Comparison of ENCODE assay signal across 26 mouse cellular contexts in the genomic region with DNA sequence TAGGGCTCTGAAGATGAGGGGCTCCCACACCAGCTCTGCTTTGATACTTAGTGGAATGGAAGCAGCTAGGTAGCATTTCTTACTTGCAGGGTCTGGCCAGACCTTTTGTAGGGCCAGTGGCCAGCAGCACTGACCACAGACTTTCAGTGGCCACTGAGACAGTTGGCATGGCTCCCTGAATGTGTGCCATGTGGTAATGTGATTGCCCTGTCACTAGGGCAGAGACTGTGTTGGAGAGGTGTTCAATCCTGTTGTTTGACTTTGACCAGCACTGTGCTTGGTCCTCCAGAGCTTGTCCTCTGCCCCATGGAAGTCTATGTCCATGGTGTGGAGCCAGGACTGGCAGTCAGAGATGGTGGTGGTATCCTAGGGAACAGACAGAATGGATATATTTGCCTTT. TPM values are rescaled to one million over a fixed set of nuclear protein-coding genes. Genes with fewer than 3 reads are reported as not detected.
A peak's percentile ranks its signal among the peaks of the same experiment; 100 is the strongest.
DNase-seq lines count a peak whose midpoint lies in the region; ATAC-seq and TF ChIP-seq lines count a peak whose summit lies in the region.
"Had no signal": no experiment of that assay in that cellular context is flagged by ENCODE, and none has a peak within 500 bp of the region (broad histone marks: within the 10 kb centered on the region; RNA-seq: fewer than 3 reads in every experiment).

No protein-coding gene starts in this region.

- H3K4me1 ChIP-seq in forebrain, embryonic 12.5 days: no peaks in the 10 kb centered on the region
- H3K4me1 ChIP-seq: embryonic facial prominence, embryonic 12.5 days; heart, embryonic 10.5 days had no signal

- H3K9ac ChIP-seq in forebrain, embryonic 12.5 days: no peak overlapping the region
- H3K9ac ChIP-seq: embryonic facial prominence, embryonic 12.5 days; hindbrain, embryonic 14.5 days; liver, embryonic 15.5 days had no signal

- DNase-seq in gastrocnemius, adult 2 months: peak; percentile 62
- no peak for DNase-seq in gastrocnemius, postnatal 25 days
- peak; percentile 57 to 78 for DNase-seq in kidney, postnatal 25 days
- no peak for DNase-seq in kidney, postnatal 10 days
- peak; percentile 35 for DNase-seq in adrenal gland, postnatal 25 days
- peak; percentile 31 to 67 for DNase-seq in cerebellum, postnatal 25 days
- DNase-seq in lung, postnatal 25 days (ENCODE audit: low spot score): no peak
- DNase-seq: heart, postnatal 14 days; midbrain, embryonic 14.5 days; retina, postnatal 1 day; right cerebral cortex, postnatal 4 days; thymus, postnatal 14 days had no signal

- no peak overlapping the region for H3K27ac ChIP-seq in gastrocnemius, adult 2 months
- no peak overlapping the region for H3K27ac ChIP-seq in forebrain, embryonic 12.5 days
- H3K27ac ChIP-seq: embryonic facial prominence, embryonic 12.5 days; heart, embryonic 10.5 days; hindbrain, embryonic 14.5 days; liver, embryonic 15.5 days had no signal

- no peak overlapping the region for H3K4me2 ChIP-seq in forebrain, embryonic 12.5 days
- H3K4me2 ChIP-seq: embryonic facial prominence, embryonic 12.5 days; hindbrain, embryonic 14.5 days; liver, embryonic 15.5 days had no signal

- no peaks in the 10 kb centered on the region for H3K9me3 ChIP-seq in forebrain, embryonic 12.5 days
- H3K9me3 ChIP-seq: embryonic facial prominence, embryonic 12.5 days; G1E; heart, embryonic 10.5 days; liver, embryonic 15.5 days had no signal

- H3K4me3 ChIP-seq in gastrocnemius, adult 2 months: no peak overlapping the region
- H3K4me3 ChIP-seq in forebrain, embryonic 12.5 days (replicated peaks): no peak overlapping the region
- H3K4me3 ChIP-seq: embryonic facial prominence, embryonic 12.5 days; heart, embryonic 10.5 days; liver, embryonic 15.5 days; myocyte had no signal

- TF ChIP-seq CTCF in gastrocnemius, adult 2 months (IDR thresholded peaks at IDR 0.05): no peak

- intact Hi-C loops in gastrocnemius, adult 2 months (cut with DNase I): no loop called here

- no peaks in the 10 kb centered on the region for H3K27me3 ChIP-seq in forebrain, embryonic 12.5 days
- H3K27me3 ChIP-seq: embryonic facial prominence, embryonic 12.5 days; liver, embryonic 15.5 days had no signal

- H3K36me3 ChIP-seq in forebrain, embryonic 12.5 days (replicated peaks): peaks cover 12% of the 10 kb centered on the region

- ATAC-seq in forebrain, embryonic 12.5 days (ENCODE audit: low FRiP score): no peak
- ATAC-seq: forebrain, embryonic 16.5 days; intestine, embryonic 16.5 days; lung, postnatal 0 days had no signal

RNA-seq across cellular contexts. Expression of gene Tsc1, which starts 9.5 kb away (rescaled TPM):
- total RNA-seq in gastrocnemius, adult 2 months (2021): 10 to 100 TPM; 42.5 to 45.9 TPM
- 10 to 100 TPM; 26.9 to 32.5 TPM for total RNA-seq in gastrocnemius, postnatal 25 days (2021)
- total RNA-seq in adrenal gland, postnatal 25 days (2021): 22.3 and 22.8 TPM in 2 replicates
- polyA plus RNA-seq in forebrain, embryonic 12.5 days (2016; fragmentation: Nextera tagmentation; extraction: Ambion mirVana): 27.7 and 31.7 TPM in 2 replicates

RNA-seq across cellular contexts. Expression of gene Gfi1b, which starts 28.7 kb away (rescaled TPM):
- total RNA-seq in gastrocnemius, adult 2 months (2021): not detected
- total RNA-seq in gastrocnemius, postnatal 25 days (2021): not detected
- not detected in 2 replicates for total RNA-seq in adrenal gland, postnatal 25 days (2021)
- polyA plus RNA-seq in forebrain, embryonic 12.5 days (2016; fragmentation: Nextera tagmentation; extraction: Ambion mirVana): 0.77 and 2.0 TPM in 2 replicates
- total RNA-seq: heart, postnatal 14 days; layer of hippocampus, adult 8-10 months; left cerebral cortex, adult 18-20 months had no signal
- polyA plus RNA-seq: cortical plate, adult 2 months; forebrain, embryonic 16.5 days; hindbrain, embryonic 14.5 days; myocyte had no signal

RNA-seq across cellular contexts. Expression of gene Spaca9, which starts 49.0 kb away (rescaled TPM):
- total RNA-seq in gastrocnemius, adult 2 months (2021): not detected
- total RNA-seq in gastrocnemius, postnatal 25 days (2021): not detected
- 1.5 TPM in 1 of 2 replicates, not detected in the other for total RNA-seq in adrenal gland, postnatal 25 days (2021)
- polyA plus RNA-seq in forebrain, embryonic 12.5 days (2016; fragmentation: Nextera tagmentation; extraction: Ambion mirVana): 1.5 and 1.7 TPM in 2 replicates
- total RNA-seq: neutrophil, adult 5-6 weeks had no signal

RNA-seq across cellular contexts. Expression of gene Ak8, which starts 49.4 kb away (rescaled TPM):
- total RNA-seq in gastrocnemius, adult 2 months (2021): not detected
- under 1 TPM in 1 of 2 experiments, not detected in 1; 0.19 TPM for total RNA-seq in gastrocnemius, postnatal 25 days (2021)
- not detected in 2 replicates for total RNA-seq in adrenal gland, postnatal 25 days (2021)
- polyA plus RNA-seq in forebrain, embryonic 12.5 days (2016; fragmentation: Nextera tagmentation; extraction: Ambion mirVana): 0.33 and 0.75 TPM in 2 replicates

Comparison
In these comparisons a context has a peak if more than half of its experiments do, and no peak if none do; other contexts are left out.
1. DNase-seq: peak in gastrocnemius, adult 2 months (single experiment), kidney, postnatal 25 days (2 of 2), adrenal gland, postnatal 25 days (single experiment) and cerebellum, postnatal 25 days (2 of 2); none in gastrocnemius, postnatal 25 days (single experiment), kidney, postnatal 10 days (single experiment) and lung, postnatal 25 days (single experiment).